Mouse (Mus musculus): ENCODE measurements around the gene Speg. TPM values are rescaled to one million over a fixed set of nuclear protein-coding genes. Genes with fewer than 3 reads are reported as not detected.

Speg gene
- polyA plus RNA-seq, 1 experiment from 2014 or later = 20.3 TPM

GRCm38 (mm10) chr1:75360112-75361031 lies 14.7 kb upstream of the Speg start, which contains the start of gene Des:
TSS of gene Des (plus strand) at chr1:75360329.
- WGBS = 5% methylated on average over 46 of the region's 80 CpGs
- Histone ChIP-seq H3K4me2 (ENCODE audit: low read depth, low read length) (peak within 1 kb of the TSS; percentile 59), H3K9me3 (ENCODE audit: control insufficient read depth, low read length) (no peaks in the 10 kb centered on the region), H3K4me1 (ENCODE audit: control insufficient read depth, insufficient read depth, low read length) (peaks cover 22% of the 10 kb centered on the region), H3K9ac (ENCODE audit: low read depth, low read length) (peak within 1 kb of the TSS; percentile 61), H3K27ac (replicated peaks; ENCODE audit: low read depth, low read length) (0 out of 2 replicates have a peak within 1 kb of the TSS, but pooled peaks have one; percentile 35), H3K36me3 (ENCODE audit: control insufficient read depth, insufficient read depth, low read length) (no peaks in the 10 kb centered on the region), H3K4me3 (ENCODE audit: low read depth, low read length) (peak within 1 kb of the TSS; percentile 40), H3K27me3 (replicated peaks; ENCODE audit: control insufficient read depth, insufficient read depth, low read length) (peaks cover 29% of the 10 kb centered on the region)
- ATAC-seq (ENCODE audit: low read depth) (peak; percentile 85), DNase-seq (ENCODE audit: low spot score) (peak; percentile 71)

GRCm38 (mm10) chr1:75361123-75361522 lies 14.0 kb upstream of the Speg start:
- H3K9me3 ChIP-seq (ENCODE audit: control insufficient read depth, low read length) = no peaks in the 10 kb centered on the region
- H3K36me3 ChIP-seq (ENCODE audit: control insufficient read depth, insufficient read depth, low read length) = no peaks in the 10 kb centered on the region
- ATAC-seq (ENCODE audit: low read depth) (no peak), DNase-seq (ENCODE audit: low spot score) (no peak)
- H3K4me1 ChIP-seq (ENCODE audit: control insufficient read depth, insufficient read depth, low read length) = peaks cover 22% of the 10 kb centered on the region
- H3K27me3 ChIP-seq (replicated peaks; ENCODE audit: control insufficient read depth, insufficient read depth, low read length) = peaks cover 29% of the 10 kb centered on the region
- H3K27ac ChIP-seq (replicated peaks; ENCODE audit: low read depth, low read length) = no peak overlapping the region
- peak overlapping the region; percentile 40 for H3K4me3 ChIP-seq (ENCODE audit: low read depth, low read length)
- peak overlapping the region; percentile 59 for H3K4me2 ChIP-seq (ENCODE audit: low read depth, low read length)
- H3K9ac ChIP-seq (ENCODE audit: low read depth, low read length) = 0 out of 2 replicates have a peak overlapping the region, but pooled peaks have one; percentile 61
- WGBS = 56% methylated on average over 4 of the region's 4 CpGs

GRCm38 (mm10) chr1:75361750-75362149 lies 13.3 kb upstream of the Speg start:
- H3K27ac ChIP-seq (replicated peaks; ENCODE audit: low read depth, low read length) = no peak overlapping the region
- no peak overlapping the region for H3K9ac ChIP-seq (ENCODE audit: low read depth, low read length)
- ATAC-seq (ENCODE audit: low read depth) (no peak), DNase-seq (ENCODE audit: low spot score) (no peak)
- WGBS = 45% methylated on average over 4 of the region's 4 CpGs
- peaks cover 29% of the 10 kb centered on the region for H3K27me3 ChIP-seq (replicated peaks; ENCODE audit: control insufficient read depth, insufficient read depth, low read length)
- no peak overlapping the region for H3K4me2 ChIP-seq (ENCODE audit: low read depth, low read length)
- no peaks in the 10 kb centered on the region for H3K9me3 ChIP-seq (ENCODE audit: control insufficient read depth, low read length)
- H3K4me3 ChIP-seq (ENCODE audit: low read depth, low read length) = no peak overlapping the region
- peaks cover 22% of the 10 kb centered on the region for H3K4me1 ChIP-seq (ENCODE audit: control insufficient read depth, insufficient read depth, low read length)
- H3K36me3 ChIP-seq (ENCODE audit: control insufficient read depth, insufficient read depth, low read length) = no peaks in the 10 kb centered on the region

- 90% methylated on average over 3 of the region's 3 CpGs for WGBS
Measured at GRCm38 (mm10) chr1:75363868-75364267, 11.2 kb upstream of the Speg start.

GRCm38 (mm10) chr1:75365510-75366137 lies 9.5 kb upstream of the Speg start:
- peak; percentile 55 for DNase-seq (ENCODE audit: low spot score)
- no peak for ATAC-seq (ENCODE audit: low read depth)
- Histone ChIP-seq H3K27ac (replicated peaks; ENCODE audit: low read depth, low read length) (no peak overlapping the region), H3K9ac (ENCODE audit: low read depth, low read length) (no peak overlapping the region), H3K4me3 (ENCODE audit: low read depth, low read length) (no peak overlapping the region), H3K36me3 (ENCODE audit: control insufficient read depth, insufficient read depth, low read length) (no peaks in the 10 kb centered on the region), H3K4me2 (ENCODE audit: low read depth, low read length) (no peak overlapping the region), H3K27me3 (replicated peaks; ENCODE audit: control insufficient read depth, insufficient read depth, low read length) (peaks cover 16% of the 10 kb centered on the region), H3K4me1 (ENCODE audit: control insufficient read depth, insufficient read depth, low read length) (peaks cover 1% of the 10 kb centered on the region), H3K9me3 (ENCODE audit: control insufficient read depth, low read length) (no peaks in the 10 kb centered on the region)
- WGBS = 66% methylated on average over 14 of the region's 14 CpGs

More at GRCm38 (mm10) chr1:75363868-75364267, 11.2 kb upstream of the Speg start:
- Histone ChIP-seq H3K9me3 (ENCODE audit: control insufficient read depth, low read length) (no peaks in the 10 kb centered on the region), H3K4me1 (ENCODE audit: control insufficient read depth, insufficient read depth, low read length) (peaks cover 14% of the 10 kb centered on the region), H3K4me3 (ENCODE audit: low read depth, low read length) (no peak overlapping the region), H3K27me3 (replicated peaks; ENCODE audit: control insufficient read depth, insufficient read depth, low read length) (peaks cover 26% of the 10 kb centered on the region), H3K4me2 (ENCODE audit: low read depth, low read length) (no peak overlapping the region), H3K27ac (replicated peaks; ENCODE audit: low read depth, low read length) (no peak overlapping the region), H3K9ac (ENCODE audit: low read depth, low read length) (no peak overlapping the region), H3K36me3 (ENCODE audit: control insufficient read depth, insufficient read depth, low read length) (no peaks in the 10 kb centered on the region)
- no peak for ATAC-seq (ENCODE audit: low read depth)
- DNase-seq (ENCODE audit: low spot score) = no peak

GRCm38 (mm10) chr1:75369360-75369983 lies 5.6 kb upstream of the Speg start:
- no peaks in the 10 kb centered on the region for H3K9me3 ChIP-seq (ENCODE audit: control insufficient read depth, low read length)

GRCm38 (mm10) chr1:75369984-75370660 lies 5.0 kb upstream of the Speg start:
- no peak for ATAC-seq (ENCODE audit: low read depth)

More at GRCm38 (mm10) chr1:75369360-75369983, 5.6 kb upstream of the Speg start:
- Histone ChIP-seq H3K9ac (ENCODE audit: low read depth, low read length) (no peak overlapping the region), H3K36me3 (ENCODE audit: control insufficient read depth, insufficient read depth, low read length) (no peaks in the 10 kb centered on the region), H3K27me3 (replicated peaks; ENCODE audit: control insufficient read depth, insufficient read depth, low read length) (peaks cover 8% of the 10 kb centered on the region; the same call in 1 of the 2 replicates), H3K4me1 (ENCODE audit: control insufficient read depth, insufficient read depth, low read length) (no peaks in the 10 kb centered on the region; the same call in 1 of the 2 replicates), H3K27ac (replicated peaks; ENCODE audit: low read depth, low read length) (no peak overlapping the region), H3K4me3 (ENCODE audit: low read depth, low read length) (no peak overlapping the region), H3K4me2 (ENCODE audit: low read depth, low read length) (no peak overlapping the region)
- 48% methylated on average over 25 of the region's 25 CpGs for WGBS
- DNase-seq (ENCODE audit: low spot score) = no peak
- no peak for ATAC-seq (ENCODE audit: low read depth)

More at GRCm38 (mm10) chr1:75369984-75370660, 5.0 kb upstream of the Speg start:
- H3K36me3 ChIP-seq (ENCODE audit: control insufficient read depth, insufficient read depth, low read length) = no peaks in the 10 kb centered on the region
- no peak overlapping the region for H3K27ac ChIP-seq (replicated peaks; ENCODE audit: low read depth, low read length)
- WGBS = 42% methylated on average over 12 of the region's 13 CpGs
- H3K4me2 ChIP-seq (ENCODE audit: low read depth, low read length) = no peak overlapping the region
- H3K27me3 ChIP-seq (replicated peaks; ENCODE audit: control insufficient read depth, insufficient read depth, low read length) = peaks cover 8% of the 10 kb centered on the region; the same call in 1 of the 2 replicates
- H3K9me3 ChIP-seq (ENCODE audit: control insufficient read depth, low read length) = no peaks in the 10 kb centered on the region
- H3K4me3 ChIP-seq (ENCODE audit: low read depth, low read length) = no peak overlapping the region
- H3K9ac ChIP-seq (ENCODE audit: low read depth, low read length) = no peak overlapping the region
- peaks cover 4% of the 10 kb centered on the region for H3K4me1 ChIP-seq (ENCODE audit: control insufficient read depth, insufficient read depth, low read length)
- no peak for DNase-seq (ENCODE audit: low spot score)
